Mouse (Mus musculus) adrenal gland, postnatal 10 days (tissue): Measurements from ENCODE around the gene Hhipl2. TPM values are rescaled to one million over a fixed set of nuclear protein-coding genes. Genes with fewer than 3 reads are reported as not detected.

Source experiments
- total RNA-seq, 2 experiments: library from RNA; stranded (reverse); gene quantifications; 2 replicates each; pipeline ENCODE4 v1.2.3; 2021

The Hhipl2 gene
- total RNA-seq, 2 experiments from 2014 or later: not detected

Other genes with a start within 250 kb of the Hhipl2 start
- gene Disp1, start 196.7 kb upstream of the Hhipl2 start, total RNA-seq: 10 to 100 TPM; 10.2 to 14.9 TPM
- gene Aida, start 121.6 kb upstream of the Hhipl2 start, total RNA-seq: 10 to 100 TPM; 41.3 to 51.6 TPM
- 10 to 100 TPM; 45.0 to 46.0 TPM for gene Brox, start 120.9 kb upstream of the Hhipl2 start, total RNA-seq
- 100 to 1,000 TPM; 134 to 148 TPM for gene Mia3, start 48.7 kb upstream of the Hhipl2 start, total RNA-seq
- gene Taf1a, start 29.2 kb upstream of the Hhipl2 start, total RNA-seq: 10 to 100 TPM; 12.7 to 13.3 TPM